Mouse (Mus musculus) forelimb bud, embryonic 11.5 days (tissue): ENCODE measurements at regions not wholly inside any gene's neighbourhood (a gene's known extent, or its start where the extent isn't known, plus 50 kb on each side); places are given as distances from the start of the nearest gene placed in this dataset.

Experiments
- DNase-seq: peaks from one replicate; pipeline ENCODE4 v3.0.0-alpha.2; 2012; ENCODE audit warnings: low read depth, low spot score

DNA sequence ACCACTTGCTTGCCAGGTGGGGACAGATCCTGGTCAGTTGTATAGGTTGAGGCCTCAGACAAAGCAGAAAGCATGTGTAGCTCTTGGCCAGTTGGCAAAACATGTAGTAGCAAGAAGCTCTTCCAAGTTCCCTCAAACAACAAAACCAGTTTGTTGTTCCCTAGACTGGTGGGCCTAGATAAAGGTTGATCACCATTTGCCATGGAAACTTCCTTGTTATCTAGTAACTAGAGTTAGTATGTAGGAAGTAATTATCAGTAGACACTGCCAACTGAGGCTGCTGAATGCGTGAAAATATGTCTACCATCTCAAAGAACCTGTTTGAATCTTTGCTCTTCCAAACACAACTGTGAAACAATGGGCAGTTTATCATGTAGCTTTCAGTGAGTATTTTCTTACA is 1098.7 kb downstream of the Pcdh18 start:
- DNase-seq: no peak

- DNase-seq: no peak
Observed at GRCm38 (mm10) chr3:48655084-48655483, 1102.0 kb downstream of the Pcdh18 start.

GRCm38 (mm10) chr3:48631889-48632483 is 1125.1 kb downstream of the Pcdh18 start:
- DNase-seq: no peak

DNA sequence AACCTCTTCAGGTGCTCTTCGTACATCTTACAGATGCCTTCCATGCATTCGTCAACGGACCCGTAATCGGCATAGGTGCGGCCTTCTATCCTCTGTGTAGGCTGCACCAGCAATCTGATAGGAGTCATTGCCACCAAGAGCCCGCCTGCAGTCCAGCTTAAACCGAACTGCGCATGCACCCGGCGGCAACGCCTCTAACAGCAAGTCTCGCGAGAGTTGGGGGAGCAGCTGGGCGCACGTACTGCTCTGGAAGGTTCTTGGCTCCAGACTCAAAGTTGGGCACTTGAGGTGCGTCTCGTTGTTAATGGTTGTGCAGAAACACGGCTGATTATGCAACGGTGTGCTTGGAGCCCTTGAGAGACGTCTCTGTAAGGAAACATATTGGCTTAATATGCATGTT is 1148.2 kb downstream of the Pcdh18 start:
- DNase-seq: no peak

GRCm38 (mm10) chr3:48604840-48605239 is 1152.3 kb downstream of the Pcdh18 start:
- DNase-seq: no peak

DNA sequence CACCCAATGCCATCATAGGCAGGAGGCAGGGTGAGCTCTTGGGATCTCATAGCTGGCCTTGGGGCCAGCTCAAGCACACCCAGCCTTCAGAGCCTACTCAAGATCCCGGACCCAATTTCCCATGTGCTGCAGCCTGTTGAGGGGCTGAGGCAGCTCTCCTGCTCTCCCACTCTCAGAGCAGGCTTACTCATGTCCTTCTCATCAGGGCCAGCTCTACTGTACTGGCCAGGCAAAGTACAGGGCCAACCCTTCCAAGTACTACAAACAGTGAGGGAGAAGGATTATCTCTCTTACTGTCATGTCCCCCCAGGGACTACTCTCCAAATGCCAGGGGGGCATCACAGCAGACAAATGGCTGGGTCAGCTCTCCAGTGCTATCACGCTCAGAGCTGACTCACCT is 1169.8 kb downstream of the Pcdh18 start:
- DNase-seq: no peak

DNA sequence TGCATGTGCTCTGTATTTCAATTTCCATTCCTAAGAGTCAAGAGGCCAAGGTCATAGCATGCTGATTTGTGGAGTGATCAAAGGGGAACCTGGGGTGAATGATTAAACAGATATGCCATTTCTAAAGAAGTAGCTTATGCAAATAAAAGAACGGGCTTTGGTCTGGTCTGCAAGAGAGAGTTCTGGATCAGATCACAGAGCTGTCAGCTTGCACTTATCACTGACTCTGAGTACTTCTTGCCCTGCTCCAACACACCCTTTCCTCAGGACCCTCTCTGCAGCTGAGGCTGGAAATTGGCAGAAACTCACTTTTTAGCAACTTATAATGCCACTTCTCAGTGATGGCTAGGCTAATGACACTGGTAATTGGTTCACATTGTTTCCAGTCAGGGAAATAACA is 1171.0 kb downstream of the Pcdh18 start:
- DNase-seq: no peak

GRCm38 (mm10) chr3:48584340-48584739 is 1172.8 kb downstream of the Pcdh18 start:
- DNase-seq: no peak

DNA sequence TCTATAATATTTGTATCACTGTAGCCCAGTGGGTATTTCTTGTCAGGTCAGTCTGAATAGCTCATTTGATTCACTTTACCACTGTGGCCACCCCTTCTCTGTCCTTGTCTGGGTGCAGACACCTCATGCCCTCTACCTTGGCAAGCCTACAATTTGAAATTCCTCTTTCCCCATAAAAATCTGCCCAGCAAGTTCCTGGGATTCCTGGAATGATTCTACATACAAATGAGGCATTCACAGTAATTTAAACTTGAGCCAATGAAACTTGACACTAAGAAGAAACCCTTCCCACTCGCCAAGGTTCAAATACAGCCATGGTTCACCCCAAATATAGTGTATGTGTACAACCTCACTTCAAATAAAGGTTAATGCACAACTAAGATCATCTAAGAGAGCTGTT is 1174.6 kb downstream of the Pcdh18 start:
- DNase-seq: no peak

- no peak for DNase-seq
Observed at GRCm38 (mm10) chr3:48579971-48580370, 1177.2 kb downstream of the Pcdh18 start.

DNA sequence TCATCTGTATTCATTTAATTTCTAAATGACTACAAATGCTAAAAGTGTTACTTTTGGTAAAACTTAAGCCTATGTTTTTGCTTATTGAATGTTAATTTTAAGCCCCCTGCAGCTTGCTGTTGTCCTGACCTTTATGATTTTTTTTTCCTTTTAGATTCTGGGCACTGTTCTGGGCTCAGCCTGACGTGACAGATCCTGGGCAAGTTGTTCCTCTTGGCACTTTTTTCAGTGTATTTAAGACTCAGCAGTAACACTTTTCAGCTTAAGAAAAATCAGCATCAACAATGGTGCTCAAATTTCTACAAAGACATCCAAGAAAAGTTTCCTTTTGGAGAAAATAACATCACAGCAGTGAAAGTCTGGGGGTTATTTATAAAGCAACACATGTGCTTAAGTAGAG is 1177.9 kb downstream of the Pcdh18 start:
- DNase-seq: no peak

DNA sequence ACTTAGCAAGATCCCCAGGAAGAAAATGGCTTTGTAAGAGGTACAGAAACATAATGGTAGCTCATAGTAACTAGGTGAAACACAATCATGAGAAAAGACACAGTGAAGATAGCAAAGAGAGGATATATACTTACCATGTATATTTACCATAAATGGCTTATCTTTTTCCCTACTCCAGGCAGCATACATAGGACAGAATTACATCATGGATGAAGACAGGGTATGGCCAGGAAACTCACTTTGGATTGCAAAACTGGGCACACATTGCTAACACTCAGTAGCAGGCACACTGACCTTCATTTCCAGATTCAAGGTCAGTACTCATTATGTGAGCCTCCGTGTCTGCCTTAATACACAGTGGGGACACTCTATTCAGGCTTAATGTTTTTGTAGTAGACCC is 1210.5 kb downstream of the Pcdh18 start:
- DNase-seq: no peak

DNA sequence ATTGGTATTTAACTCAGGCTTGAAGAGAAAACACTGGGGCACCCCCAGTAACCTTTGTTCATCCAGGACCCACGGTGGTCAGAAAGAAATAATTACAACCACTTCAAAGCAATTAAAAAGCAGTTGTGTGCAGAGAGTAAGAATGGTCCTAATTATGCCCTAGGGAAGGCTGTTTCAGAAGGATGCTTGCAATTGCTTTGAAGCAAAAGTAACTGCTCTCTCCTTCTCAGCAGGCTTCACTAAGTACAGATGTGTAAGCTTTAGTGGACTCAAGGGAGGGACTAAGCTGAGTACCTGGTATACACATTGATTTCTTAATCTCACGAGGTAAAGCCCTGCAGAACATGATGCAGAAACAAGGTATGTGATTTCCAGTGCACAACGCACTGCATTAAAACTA is 1242.1 kb downstream of the Pcdh18 start:
- DNase-seq: peak; percentile 61

DNA sequence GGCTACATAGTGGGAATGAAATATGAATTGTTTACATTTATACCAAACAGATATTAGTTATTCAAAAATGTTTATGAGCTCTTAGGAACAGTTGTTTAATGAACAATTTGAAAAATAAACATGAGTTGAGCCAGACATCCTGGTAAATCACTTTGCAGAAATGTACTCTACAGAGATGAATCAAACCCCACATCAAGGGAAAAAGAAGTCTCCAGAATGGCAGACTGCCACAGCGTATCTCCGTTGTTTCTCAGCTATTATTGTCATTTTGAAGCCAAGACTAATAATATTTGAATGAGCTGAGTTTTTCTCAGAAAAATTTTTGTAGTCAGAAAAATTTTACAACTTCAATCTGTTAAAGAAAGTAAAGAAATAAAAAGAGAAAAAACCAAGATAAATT is 1253.1 kb downstream of the Pcdh18 start:
- DNase-seq: no peak

DNA sequence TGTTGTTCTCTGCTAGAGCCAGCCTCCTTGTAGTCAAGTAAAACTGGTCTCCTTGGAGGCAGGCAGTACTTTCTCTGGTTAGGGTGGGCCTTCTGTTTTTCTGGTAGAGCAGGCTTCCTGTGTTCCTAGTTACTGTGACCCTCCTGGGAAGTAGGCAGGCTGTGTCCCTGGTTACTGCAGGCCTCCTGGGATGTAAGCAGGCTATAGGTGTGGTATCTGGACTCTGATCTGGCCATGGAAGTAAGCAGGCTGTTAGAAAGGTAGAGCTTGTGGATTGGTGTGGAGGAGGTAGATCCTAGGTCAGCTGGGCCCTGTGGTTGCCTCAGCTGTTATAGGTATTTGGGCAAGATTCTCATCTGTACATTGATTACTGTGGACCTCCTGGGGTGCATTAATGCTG is 1292.4 kb downstream of the Pcdh18 start:
- DNase-seq: no peak

- no peak for DNase-seq
Observed at GRCm38 (mm10) chr3:48441938-48442337, 1315.2 kb downstream of the Pcdh18 start.

GRCm38 (mm10) chr3:48429406-48430033 is 1327.6 kb downstream of the Pcdh18 start:
- DNase-seq: no peak

GRCm38 (mm10) chr3:48389862-48390261 is 1367.3 kb downstream of the Pcdh18 start:
- no peak for DNase-seq
